Mouse (Mus musculus): ENCODE results near the gene Zglp1. TPM values are rescaled to one million over a fixed set of nuclear protein-coding genes. Genes with fewer than 3 reads are reported as not detected.

Zglp1 gene
- total and polyA plus RNA-seq, 2 experiments from 2014 or later: 10.7 TPM; not detected in 1

- Histone ChIP-seq H3K4me1 (ENCODE audit: insufficient read depth, low read length) (no peaks in the 10 kb centered on the region), H3K4me3 (ENCODE audit: low read depth, low read length) (0 out of 2 replicates have a peak overlapping the region, but pooled peaks have one; percentile 7), H3K36me3 (ENCODE audit: insufficient read depth, low read length) (no peaks in the 10 kb centered on the region), H3K27me3 (ENCODE audit: insufficient read depth, low read length) (peaks cover 28% of the 10 kb centered on the region), H3K27ac (ENCODE audit: low read depth, low read length) (no peak overlapping the region), H3K9me3 (ENCODE audit: low read length) (no peaks in the 10 kb centered on the region), H3K9ac (replicated peaks; ENCODE audit: low read length, poor library complexity, severe bottlenecking) (no peak overlapping the region), H3K4me2 (ENCODE audit: low read depth, low read length, poor library complexity, severe bottlenecking) (peak overlapping the region; percentile 36)
- DNase-seq (ENCODE audit: low spot score) (no peak), ATAC-seq (ENCODE audit: low FRiP score) (no peak; the same call in 1 of the 2 replicates)
- no peak for TF ChIP-seq CTCF (IDR thresholded peaks at IDR 0.05)
- 2% methylated on average over 28 of the region's 29 CpGs for WGBS
Measured at GRCm38 (mm10) chr9:21014691-21015570, 52.0 kb downstream of the Zglp1 start.

MicroRNAs within 50 kb of the gene (microRNA counts, 519-probe panel; counts per million panel counts)
- microRNA mmu-miR-1900: 528 counts per million, percentile 58 among the panel's probes with 10 or more counts

Small RNAs within 50 kb of the gene (microRNA-seq; reads per million reads assigned to microRNA genes)
- gene Mir1900 (ENCODE audit: borderline number of aligned reads) (not detected), gene Mir7082 (ENCODE audit: borderline number of aligned reads) (not detected)

Other genes starting within 250 kb of the Zglp1 start
- gene Rdh8, start 248.6 kb downstream of the Zglp1 start, total RNA-seq (2014; rRNA removed): not detected in 2 replicates
- gene Rdh8, start 248.6 kb downstream of the Zglp1 start, polyA plus RNA-seq (2015; fragmentation: Nextera tagmentation; extraction: Ambion mirVana): not detected in 2 replicates
- gene A230050P20Rik, start 198.5 kb downstream of the Zglp1 start, total RNA-seq (2014; rRNA removed): 21.5 and 30.6 TPM in 2 replicates
- gene A230050P20Rik, start 198.5 kb downstream of the Zglp1 start, polyA plus RNA-seq (2015; fragmentation: Nextera tagmentation; extraction: Ambion mirVana): 24.7 and 28.5 TPM in 2 replicates
- gene Angptl6, start 187.4 kb downstream of the Zglp1 start, total RNA-seq (2014; rRNA removed): 10.0 and 12.4 TPM in 2 replicates
- gene Angptl6, start 187.4 kb downstream of the Zglp1 start, polyA plus RNA-seq (2015; fragmentation: Nextera tagmentation; extraction: Ambion mirVana): 13.4 and 17.0 TPM in 2 replicates
- 42.0 and 52.6 TPM in 2 replicates for gene Ppan, start 178.9 kb downstream of the Zglp1 start, total RNA-seq (2014; rRNA removed)
- gene Ppan, start 178.9 kb downstream of the Zglp1 start, polyA plus RNA-seq (2015; fragmentation: Nextera tagmentation; extraction: Ambion mirVana): 37.9 and 39.9 TPM in 2 replicates
- 95.7 and 102 TPM in 2 replicates for gene Eif3g, start 168.5 kb downstream of the Zglp1 start, total RNA-seq (2014; rRNA removed)
- 227 and 232 TPM in 2 replicates for gene Eif3g, start 168.5 kb downstream of the Zglp1 start, polyA plus RNA-seq (2015; fragmentation: Nextera tagmentation; extraction: Ambion mirVana)
- gene Dnmt1, start 107.2 kb downstream of the Zglp1 start, total RNA-seq (2014; rRNA removed): 94.6 and 97.7 TPM in 2 replicates
- 40.8 and 42.1 TPM in 2 replicates for gene Dnmt1, start 107.2 kb downstream of the Zglp1 start, polyA plus RNA-seq (2015; fragmentation: Nextera tagmentation; extraction: Ambion mirVana)
- gene S1pr2, start 90.3 kb downstream of the Zglp1 start, total RNA-seq (2014; rRNA removed): 4.7 and 7.3 TPM in 2 replicates
- gene S1pr2, start 90.3 kb downstream of the Zglp1 start, polyA plus RNA-seq (2015; fragmentation: Nextera tagmentation; extraction: Ambion mirVana): 5.5 and 7.2 TPM in 2 replicates
- gene Mrpl4, start 64.4 kb downstream of the Zglp1 start, total RNA-seq (2014; rRNA removed): 62.9 and 80.9 TPM in 2 replicates
- gene Mrpl4, start 64.4 kb downstream of the Zglp1 start, polyA plus RNA-seq (2015; fragmentation: Nextera tagmentation; extraction: Ambion mirVana): 105 TPM in 2 replicates
- gene Icam1, start 51.1 kb downstream of the Zglp1 start, total RNA-seq (2014; rRNA removed): 4.5 and 5.2 TPM in 2 replicates
- gene Icam1, start 51.1 kb downstream of the Zglp1 start, polyA plus RNA-seq (2015; fragmentation: Nextera tagmentation; extraction: Ambion mirVana): 3.4 and 3.6 TPM in 2 replicates
- not detected in 2 replicates for gene Icam4, start 37.7 kb downstream of the Zglp1 start, total RNA-seq (2014; rRNA removed)
- 0.30 TPM in 1 of 2 replicates, not detected in the other for gene Icam4, start 37.7 kb downstream of the Zglp1 start, polyA plus RNA-seq (2015; fragmentation: Nextera tagmentation; extraction: Ambion mirVana)
- gene Icam5, start 35.0 kb downstream of the Zglp1 start, total RNA-seq (2014; rRNA removed): 6.3 and 7.7 TPM in 2 replicates
- gene Icam5, start 35.0 kb downstream of the Zglp1 start, polyA plus RNA-seq (2015; fragmentation: Nextera tagmentation; extraction: Ambion mirVana): 4.1 and 4.2 TPM in 2 replicates
- gene Gm49373, start 6.0 kb upstream of the Zglp1 start, total RNA-seq (2014; rRNA removed): 2.4 and 2.7 TPM in 2 replicates
- gene Gm49373, start 6.0 kb upstream of the Zglp1 start, polyA plus RNA-seq (2015; fragmentation: Nextera tagmentation; extraction: Ambion mirVana): 0.90 and 0.94 TPM in 2 replicates
- 67.3 and 81.3 TPM in 2 replicates for gene Fdx1l, start 6.5 kb upstream of the Zglp1 start, total RNA-seq (2014; rRNA removed)
- gene Fdx1l, start 6.5 kb upstream of the Zglp1 start, polyA plus RNA-seq (2015; fragmentation: Nextera tagmentation; extraction: Ambion mirVana): 86.5 and 95.3 TPM in 2 replicates
- gene Gm38431, start 24.9 kb upstream of the Zglp1 start, total RNA-seq (2014; rRNA removed): 2.1 and 5.8 TPM in 2 replicates
- 0.38 and 0.48 TPM in 2 replicates for gene Gm38431, start 24.9 kb upstream of the Zglp1 start, polyA plus RNA-seq (2015; fragmentation: Nextera tagmentation; extraction: Ambion mirVana)
- gene Raver1, start 24.9 kb upstream of the Zglp1 start, total RNA-seq (2014; rRNA removed): 38.7 and 41.0 TPM in 2 replicates
- gene Raver1, start 24.9 kb upstream of the Zglp1 start, polyA plus RNA-seq (2015; fragmentation: Nextera tagmentation; extraction: Ambion mirVana): 20.2 and 20.7 TPM in 2 replicates
- gene Tyk2, start 64.2 kb upstream of the Zglp1 start, total RNA-seq (2014; rRNA removed): 9.8 and 9.9 TPM in 2 replicates
- 4.8 and 5.4 TPM in 2 replicates for gene Tyk2, start 64.2 kb upstream of the Zglp1 start, polyA plus RNA-seq (2015; fragmentation: Nextera tagmentation; extraction: Ambion mirVana)
- 29.0 and 37.7 TPM in 2 replicates for gene Cdc37, start 82.9 kb upstream of the Zglp1 start, total RNA-seq (2014; rRNA removed)
- 179 and 186 TPM in 2 replicates for gene Cdc37, start 82.9 kb upstream of the Zglp1 start, polyA plus RNA-seq (2015; fragmentation: Nextera tagmentation; extraction: Ambion mirVana)
- gene Pde4a, start 98.6 kb upstream of the Zglp1 start, total RNA-seq (2014; rRNA removed): 40.7 and 46.5 TPM in 2 replicates
- gene Pde4a, start 98.6 kb upstream of the Zglp1 start, polyA plus RNA-seq (2015; fragmentation: Nextera tagmentation; extraction: Ambion mirVana): 59.8 and 63.8 TPM in 2 replicates
- 72.5 and 89.7 TPM in 2 replicates for gene Keap1, start 172.3 kb upstream of the Zglp1 start, total RNA-seq (2014; rRNA removed)
- 60.6 and 67.7 TPM in 2 replicates for gene Keap1, start 172.3 kb upstream of the Zglp1 start, polyA plus RNA-seq (2015; fragmentation: Nextera tagmentation; extraction: Ambion mirVana)
- gene S1pr5, start 181.3 kb upstream of the Zglp1 start, total RNA-seq (2014; rRNA removed): 4.2 and 5.2 TPM in 2 replicates
- 2.7 and 2.9 TPM in 2 replicates for gene S1pr5, start 181.3 kb upstream of the Zglp1 start, polyA plus RNA-seq (2015; fragmentation: Nextera tagmentation; extraction: Ambion mirVana)
- 20.3 and 26.6 TPM in 2 replicates for gene Atg4d, start 198.2 kb upstream of the Zglp1 start, total RNA-seq (2014; rRNA removed)
- gene Atg4d, start 198.2 kb upstream of the Zglp1 start, polyA plus RNA-seq (2015; fragmentation: Nextera tagmentation; extraction: Ambion mirVana): 26.3 and 32.6 TPM in 2 replicates
- gene Kri1, start 220.9 kb upstream of the Zglp1 start, total RNA-seq (2014; rRNA removed): 21.9 and 25.9 TPM in 2 replicates
- gene Kri1, start 220.9 kb upstream of the Zglp1 start, polyA plus RNA-seq (2015; fragmentation: Nextera tagmentation; extraction: Ambion mirVana): 11.7 and 13.0 TPM in 2 replicates
- 93.4 and 126 TPM in 2 replicates for gene Cdkn2d, start 224.3 kb upstream of the Zglp1 start, total RNA-seq (2014; rRNA removed)
- gene Cdkn2d, start 224.3 kb upstream of the Zglp1 start, polyA plus RNA-seq (2015; fragmentation: Nextera tagmentation; extraction: Ambion mirVana): 141 and 146 TPM in 2 replicates
- gene Ap1m2, start 245.2 kb upstream of the Zglp1 start, total RNA-seq (2014; rRNA removed): 3.9 and 4.7 TPM in 2 replicates
- 3.1 TPM in 2 replicates for gene Ap1m2, start 245.2 kb upstream of the Zglp1 start, polyA plus RNA-seq (2015; fragmentation: Nextera tagmentation; extraction: Ambion mirVana)